Comparison of ENCODE assay signal across 9 mouse cellular contexts in the genomic region with DNA sequence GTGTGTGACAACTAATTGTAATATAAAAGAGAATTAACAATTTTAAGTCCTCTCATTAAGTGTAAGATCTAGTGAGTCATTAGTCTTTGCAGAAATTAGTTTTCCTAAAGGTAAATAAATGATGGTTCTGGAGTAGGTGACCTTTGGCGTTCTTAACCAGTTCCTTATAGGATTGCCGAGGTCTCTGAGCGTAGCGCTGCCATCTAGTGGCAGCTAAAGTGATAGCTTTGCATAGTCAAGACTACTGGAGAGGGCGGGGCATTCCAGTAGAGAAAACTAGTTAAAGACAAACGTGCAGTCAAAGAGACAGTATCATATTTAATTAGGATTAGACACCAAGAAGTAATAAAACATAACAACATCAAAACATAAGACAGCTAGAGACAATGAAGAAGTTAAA.
DNase-seq lines count a peak whose midpoint lies in the region; ATAC-seq lines count a peak whose summit lies in the region.
"Had no signal": no experiment of that assay in that cellular context is flagged by ENCODE, and none has a peak within 500 bp of the region (broad histone marks: within the 10 kb centered on the region; RNA-seq: fewer than 3 reads in every experiment).

No protein-coding gene starts in this region.

- no peaks in the 10 kb centered on the region for H3K9me3 ChIP-seq in midbrain, embryonic 15.5 days
- H3K9me3 ChIP-seq: limb, embryonic 15.5 days had no signal

- ATAC-seq in midbrain, embryonic 15.5 days (replicated peaks): peak; percentile 89

- H3K27ac ChIP-seq in midbrain, embryonic 15.5 days: no peak overlapping the region
- H3K27ac ChIP-seq: limb, embryonic 15.5 days had no signal

- no peaks in the 10 kb centered on the region for H3K27me3 ChIP-seq in midbrain, embryonic 15.5 days (replicated peaks)
- H3K27me3 ChIP-seq: limb, embryonic 15.5 days had no signal

- DNase-seq in gastrocnemius, postnatal 10 days: peak; percentile 9
- no peak for DNase-seq in gastrocnemius, adult 18-20 months (ENCODE audit: low spot score)
- peak; percentile 5 for DNase-seq in adrenal gland, adult 8-10 months
- peak; percentile 85 for DNase-seq in embryo, embryonic 11 days
- DNase-seq in induced T-regulatory cell, adult 2 months (ENCODE audit: low read depth): peak; percentile 14
- peak; percentile 60 for DNase-seq in left cerebral cortex, postnatal 4 days
- DNase-seq in B cell, adult 2 months: no peak

- no peak overlapping the region for H3K4me2 ChIP-seq in midbrain, embryonic 15.5 days
- H3K4me2 ChIP-seq: limb, embryonic 15.5 days had no signal

- intact Hi-C loops in left cerebral cortex, postnatal 4 days (cut with DNase I): loop anchor here (5.0 kb wide), 1 partner anchor 420 kb away; no protein-coding TSS in a partner anchor

- no peak overlapping the region for H3K9ac ChIP-seq in midbrain, embryonic 15.5 days
- H3K9ac ChIP-seq: limb, embryonic 15.5 days had no signal

- no peaks in the 10 kb centered on the region for H3K4me1 ChIP-seq in midbrain, embryonic 15.5 days
- H3K4me1 ChIP-seq: limb, embryonic 15.5 days had no signal

- 6% methylated on average over 6 of the region's 6 CpGs for WGBS in midbrain, embryonic 15.5 days

- H3K36me3 ChIP-seq in midbrain, embryonic 15.5 days (replicated peaks): no peaks in the 10 kb centered on the region
- H3K36me3 ChIP-seq: limb, embryonic 15.5 days had no signal

- H3K4me3 ChIP-seq in midbrain, embryonic 15.5 days: no peak overlapping the region
- H3K4me3 ChIP-seq: limb, embryonic 15.5 days had no signal

Comparison
In these comparisons a context has a peak if more than half of its experiments do, and no peak if none do; other contexts are left out.
1. DNase-seq: peak in gastrocnemius, postnatal 10 days (single experiment), adrenal gland, adult 8-10 months (single experiment), embryo, embryonic 11 days (single experiment), induced T-regulatory cell, adult 2 months (single experiment) and left cerebral cortex, postnatal 4 days (single experiment); none in gastrocnemius, adult 18-20 months (single experiment) and B cell, adult 2 months (0 of 2).